Comparison of ENCODE assay signal across 29 mouse cellular contexts in the genomic region with DNA sequence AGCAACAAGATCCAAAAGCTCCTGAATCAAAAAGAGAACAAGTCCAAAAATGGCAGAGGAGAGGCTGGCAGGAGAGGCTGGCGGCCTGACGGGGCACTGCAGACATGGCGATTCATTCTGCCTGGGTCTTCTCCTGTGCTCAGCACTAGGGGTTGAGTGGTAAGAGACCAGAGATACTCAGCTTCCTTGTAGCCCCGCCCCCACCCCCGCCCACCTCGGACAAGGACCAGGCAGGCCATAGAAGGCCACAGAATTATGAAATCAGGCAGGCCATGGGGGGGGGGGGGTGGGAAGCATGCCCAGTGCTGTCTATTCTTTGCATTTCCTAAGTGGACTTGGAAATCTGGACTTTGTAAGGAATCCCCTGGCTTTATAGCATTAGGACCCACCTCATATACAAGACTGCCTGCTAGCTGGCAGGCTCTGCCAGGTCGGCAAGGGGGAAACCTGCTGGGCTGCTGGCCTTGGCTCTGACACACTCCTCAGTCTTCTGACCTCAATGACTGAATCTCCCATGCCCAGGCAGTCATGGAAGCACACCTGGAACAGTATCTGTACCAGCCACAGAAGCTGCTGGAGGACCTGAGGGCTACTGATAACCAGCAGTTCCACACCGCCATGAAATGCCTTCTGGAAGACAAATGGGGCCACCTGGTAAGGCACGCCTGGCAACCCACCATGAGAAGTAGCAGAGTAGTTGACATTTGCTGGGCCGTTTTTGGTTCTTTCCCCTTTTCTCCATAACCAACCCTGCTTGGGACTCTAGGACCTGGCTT. TPM values are rescaled to one million over a fixed set of nuclear protein-coding genes. Genes with fewer than 3 reads are reported as not detected.
DNase-seq lines count a peak whose midpoint lies in the region; ATAC-seq and TF ChIP-seq lines count a peak whose summit lies in the region.
"Had no signal": no experiment of that assay in that cellular context is flagged by ENCODE, and none has a peak within 500 bp of the region (broad histone marks: within the 10 kb centered on the region; RNA-seq: fewer than 3 reads in every experiment).

No protein-coding gene starts in this region.

- no peak overlapping the region for H3K4me2 ChIP-seq in lung, embryonic 16.5 days (ENCODE audit: low read depth, low read length)
- no peak overlapping the region for H3K4me2 ChIP-seq in liver, embryonic 14.5 days (ENCODE audit: low read depth)
- H3K4me2 ChIP-seq: embryonic facial prominence, embryonic 15.5 days; intestine, embryonic 15.5 days; limb, embryonic 15.5 days; midbrain, embryonic 13.5 days; neural tube, embryonic 13.5 days had no signal

- TF ChIP-seq EP300 in liver, embryonic 14.5 days (IDR thresholded peaks at IDR 0.05; ENCODE audit: low read depth): peak; percentile 56

- H3K9ac ChIP-seq in lung, embryonic 16.5 days (ENCODE audit: low read length): no peak overlapping the region
- no peak overlapping the region for H3K9ac ChIP-seq in liver, embryonic 14.5 days (replicated peaks)
- H3K9ac ChIP-seq: embryonic facial prominence, embryonic 15.5 days; intestine, embryonic 15.5 days; limb, embryonic 15.5 days; midbrain, embryonic 13.5 days; neural tube, embryonic 13.5 days had no signal

- WGBS in lung, embryonic 16.5 days: 75% methylated on average over 7 of the region's 10 CpGs
- 41% methylated on average over 10 of the region's 10 CpGs for WGBS in liver, embryonic 14.5 days (ENCODE audit: insufficient replicate concordance)

- no peak overlapping the region for H3K27ac ChIP-seq in lung, embryonic 16.5 days (ENCODE audit: low read length)
- H3K27ac ChIP-seq in liver, embryonic 14.5 days: no peak overlapping the region
- H3K27ac ChIP-seq: embryonic facial prominence, embryonic 10.5 days; embryonic facial prominence, embryonic 15.5 days; hindbrain, embryonic 10.5 days; intestine, embryonic 15.5 days; kidney, postnatal 0 days; limb, embryonic 10.5 days; limb, embryonic 15.5 days; midbrain, embryonic 13.5 days; neural tube, embryonic 13.5 days had no signal

- DNase-seq in lung, postnatal 4 days: no peak
- no peak for DNase-seq in liver, embryonic 14.5 days (ENCODE audit: low read depth in 3 of 3, low spot score in 3 of 3)
- no peak for DNase-seq in kidney, postnatal 25 days
- no peak for DNase-seq in Muller cell, postnatal 12 days (ENCODE audit: inconsistent ontology term)
- no peak for DNase-seq in adrenal gland, postnatal 10 days
- DNase-seq: adrenal gland, adult 8-10 months; cerebellum, adult 8-10 months; cerebellum, postnatal 25 days; gastrocnemius, postnatal 36 days; heart, postnatal 14 days; kidney, adult 2 months; layer of hippocampus, postnatal 36 days; right cerebral cortex, postnatal 4 days; thymus, postnatal 4 days had no signal

- H3K4me1 ChIP-seq in lung, embryonic 16.5 days (replicated peaks; ENCODE audit: control insufficient read depth, insufficient read depth, low read length): no peaks in the 10 kb centered on the region
- H3K4me1 ChIP-seq in liver, embryonic 14.5 days (replicated peaks; ENCODE audit: control insufficient read depth in 2 of 2, insufficient read depth in 2 of 2, low read length in 1 of 2): 0 out of 4 replicates have a peak, but pooled peaks cover 0 to 2% of the 10 kb centered on the region in 2 experiments
- H3K4me1 ChIP-seq: embryonic facial prominence, embryonic 15.5 days; intestine, embryonic 15.5 days; limb, embryonic 15.5 days; megakaryocyte, embryonic 14.5 days; midbrain, embryonic 13.5 days; neural tube, embryonic 13.5 days had no signal

- no peaks in the 10 kb centered on the region for H3K27me3 ChIP-seq in lung, embryonic 16.5 days (ENCODE audit: control insufficient read depth, insufficient read depth, low read depth, low read length)
- H3K27me3 ChIP-seq in liver, embryonic 14.5 days (ENCODE audit: control insufficient read depth, insufficient read depth, low read length): no peaks in the 10 kb centered on the region
- H3K27me3 ChIP-seq: embryonic facial prominence, embryonic 15.5 days; intestine, embryonic 15.5 days; limb, embryonic 15.5 days; midbrain, embryonic 13.5 days; neural tube, embryonic 13.5 days had no signal

- H3K9me3 ChIP-seq in lung, embryonic 16.5 days (ENCODE audit: control insufficient read depth, low read length): no peaks in the 10 kb centered on the region
- H3K9me3 ChIP-seq in liver, embryonic 14.5 days (ENCODE audit: control insufficient read depth, low read length): no peaks in the 10 kb centered on the region
- H3K9me3 ChIP-seq: embryonic facial prominence, embryonic 10.5 days; embryonic facial prominence, embryonic 15.5 days; hindbrain, embryonic 10.5 days; intestine, embryonic 15.5 days; limb, embryonic 10.5 days; limb, embryonic 15.5 days; megakaryocyte, embryonic 14.5 days; midbrain, embryonic 13.5 days; neural tube, embryonic 13.5 days had no signal

- ATAC-seq in lung, embryonic 16.5 days (ENCODE audit: low read depth): peak; percentile 65; the same call in 1 of the 2 replicates
- ATAC-seq in granulocyte monocyte progenitor cell, adult 5-6 weeks (replicated peaks; ENCODE audit: poor library complexity, severe bottlenecking): peak; percentile 46
- ATAC-seq in liver, embryonic 14.5 days (ENCODE audit: insufficient read depth): peak; percentile 63
- ATAC-seq: CD4-positive, CD25-positive, alpha-beta regulatory T cell, adult 4 months; forebrain, embryonic 14.5 days; hindbrain, embryonic 16.5 days; intestine, embryonic 15.5 days; midbrain, embryonic 13.5 days had no signal

- TF ChIP-seq CTCF in liver, embryonic 14.5 days (IDR thresholded peaks at IDR 0.05; ENCODE audit: low read depth): no peak

- H3K36me3 ChIP-seq in lung, embryonic 16.5 days (ENCODE audit: control insufficient read depth, insufficient read depth, low read length): no peaks in the 10 kb centered on the region
- no peaks in the 10 kb centered on the region for H3K36me3 ChIP-seq in liver, embryonic 14.5 days (replicated peaks; ENCODE audit: control insufficient read depth, insufficient read depth, low read depth)
- H3K36me3 ChIP-seq: embryonic facial prominence, embryonic 10.5 days; embryonic facial prominence, embryonic 15.5 days; hindbrain, embryonic 10.5 days; intestine, embryonic 15.5 days; limb, embryonic 10.5 days; limb, embryonic 15.5 days; midbrain, embryonic 13.5 days; neural tube, embryonic 13.5 days had no signal

- H3K4me3 ChIP-seq in lung, embryonic 16.5 days (ENCODE audit: low read length): no peak overlapping the region
- H3K4me3 ChIP-seq in liver, embryonic 14.5 days (ENCODE audit: insufficient read depth in 1 of 2, low read depth in 2 of 2, low read length in 2 of 2): no peak overlapping the region
- H3K4me3 ChIP-seq: embryonic facial prominence, embryonic 10.5 days; embryonic facial prominence, embryonic 15.5 days; hindbrain, embryonic 10.5 days; intestine, embryonic 15.5 days; limb, embryonic 10.5 days; limb, embryonic 15.5 days; megakaryocyte, embryonic 14.5 days; midbrain, embryonic 13.5 days; neural tube, embryonic 13.5 days had no signal

RNA-seq across cellular contexts. Expression of a gene that starts 17.4 kb away (rescaled TPM):
- 0.05 and 0.31 TPM in 2 replicates for polyA plus RNA-seq in lung, embryonic 16.5 days (2015; fragmentation: Nextera tagmentation; extraction: Ambion mirVana)
- total RNA-seq in granulocyte monocyte progenitor cell, adult 5-6 weeks (2014; fragmentation: Nextera tagmentation): not detected in 2 replicates
- total RNA-seq in granulocyte monocyte progenitor cell, adult 5-6 weeks (2017): 0.17 and 0.21 TPM in 2 replicates
- polyA plus RNA-seq in liver, embryonic 14.5 days (2012; rRNA removed): 0.01 and 0.03 TPM in 2 replicates
- polyA plus RNA-seq in liver, embryonic 14.5 days (2014; fragmentation: Nextera tagmentation; extraction: Ambion mirVana): 0.09 TPM in 1 of 2 replicates, not detected in the other
- 1 to 10 TPM; 1.1 to 1.2 TPM for total RNA-seq in adrenal gland, postnatal 10 days (2021)
- polyA plus RNA-seq: CD4-positive, CD25-positive, alpha-beta regulatory T cell, adult 4 months; limb, embryonic 10.5 days had no signal

RNA-seq across cellular contexts. Expression of a gene that starts 24.4 kb away (rescaled TPM):
- polyA plus RNA-seq in lung, embryonic 16.5 days (2015; fragmentation: Nextera tagmentation; extraction: Ambion mirVana): 2.3 and 2.4 TPM in 2 replicates
- 246 and 248 TPM in 2 replicates for total RNA-seq in granulocyte monocyte progenitor cell, adult 5-6 weeks (2014; fragmentation: Nextera tagmentation)
- 341 and 374 TPM in 2 replicates for total RNA-seq in granulocyte monocyte progenitor cell, adult 5-6 weeks (2017)
- polyA plus RNA-seq in liver, embryonic 14.5 days (2012; rRNA removed): 3.3 and 4.7 TPM in 2 replicates
- polyA plus RNA-seq in liver, embryonic 14.5 days (2014; fragmentation: Nextera tagmentation; extraction: Ambion mirVana): 5.8 and 7.2 TPM in 2 replicates
- total RNA-seq in adrenal gland, postnatal 10 days (2021): 1 to 10 TPM; 2.5 to 2.7 TPM

Comparison
In these comparisons a context has a peak if more than half of its experiments do, and no peak if none do; other contexts are left out.
1. RNA of a gene that starts 24.4 kb away (total RNA-seq): 246 to 374 TPM in granulocyte monocyte progenitor cell, adult 5-6 weeks; 2.5 to 2.7 TPM in adrenal gland, postnatal 10 days; every median in the first group is over 10 times any median in the second.
2. Peak in every context shown above with its lines, with median percentiles within 50 percentile points of each other: ATAC-seq.